Mouse (Mus musculus): ENCODE data around the gene Fam216a.

GRCm38 (mm10) chr5:122409692-122410645 is 37.8 kb upstream of the Fam216a start:
- TF ChIP-seq CTCF (IDR thresholded peaks at IDR 0.05; ENCODE audit: borderline replicate concordance, insufficient read depth, low read length) (no peak), POLR2A (IDR thresholded peaks at IDR 0.05; ENCODE audit: low read depth, low read length) (no peak)
